Mouse (Mus musculus) CH12.LX (cell line): ENCODE results near the gene Slc38a9. TPM values are rescaled to one million over a fixed set of nuclear protein-coding genes. Genes with fewer than 3 reads are reported as not detected.
"Not testable (repeated sequence)": the region's sequence is repeated elsewhere in the genome, so short reads cannot be mapped to it uniquely, and the experiment has no call there.

Source experiments
- DNase-seq: peaks from one replicate; pipeline ENCODE4 v3.0.0-alpha.2; 2013; ENCODE audit errors: extremely low read depth
- H3K27ac ChIP-seq: 2 replicates; pipeline ENCODE4 v1.5.1; 2012; ENCODE audit warnings: low read depth, mild to moderate bottlenecking, control low read depth, moderate library complexity; ENCODE audit not compliant: insufficient read depth
- H3K27me3 ChIP-seq: replicated peaks from 2 replicates; pipeline ENCODE3; 2012; ENCODE audit warnings: inconsistent platforms
- H3K36me3 ChIP-seq, 2 experiments: replicated peaks in 1 of 2; 2 replicates each; pipeline versions ENCODE3 to v1.6.1; 2012; ENCODE audit warnings: inconsistent platforms in 1 of 2, low read length in 1 of 2, mild to moderate bottlenecking in 1 of 2, mixed read lengths in 1 of 2, moderate library complexity in 1 of 2; ENCODE audit not compliant: control insufficient read depth in 1 of 2, insufficient read depth in 1 of 2
- H3K4me1 ChIP-seq, 2 experiments: 2 replicates each; pipeline ENCODE4 v1.6.1; 2012; ENCODE audit warnings: inconsistent platforms in 1 of 2, moderate library complexity in 1 of 2; ENCODE audit not compliant: insufficient read depth in 2 of 2, control insufficient read depth in 1 of 2
- H3K4me2 ChIP-seq: 2 replicates; pipeline ENCODE4 v1.6.1; 2012; ENCODE audit warnings: low read depth, mild to moderate bottlenecking, control low read depth; ENCODE audit not compliant: poor library complexity, insufficient read depth, severe bottlenecking
- H3K4me3 ChIP-seq, 3 experiments: fragments of 150-350 bp in 1 of 3; sonication (generic) in 1 of 3; replicated peaks in 1 of 3; 2 replicates each; pipeline versions ENCODE3 to v1.5.1; 2011 to 2012; ENCODE audit warnings: low read depth in 2 of 3, low read length in 2 of 3, mild to moderate bottlenecking in 2 of 3, moderate library complexity in 2 of 3, control low read depth in 1 of 3, improper control_type of control experiment in 1 of 3, inconsistent platforms in 1 of 3, mixed read lengths in 1 of 3; ENCODE audit not compliant: poor library complexity in 1 of 3
- H3K79me2 ChIP-seq: replicated peaks from 2 replicates; pipeline ENCODE4 v1.6.1; 2012; ENCODE audit warnings: mild to moderate bottlenecking, moderate library complexity; ENCODE audit not compliant: control insufficient read depth, poor library complexity, insufficient read depth, severe bottlenecking; ENCODE audit errors: extremely low read depth
- H3K9ac ChIP-seq: 2 replicates; pipeline ENCODE4 v1.6.1; 2012; ENCODE audit warnings: low read depth, mild to moderate bottlenecking, control low read depth, moderate library complexity; ENCODE audit not compliant: insufficient read depth
- H3K9me3 ChIP-seq: replicated peaks from 2 replicates; pipeline ENCODE3; 2012; ENCODE audit warnings: low read length, inconsistent platforms, mixed read lengths
- CHD2 ChIP-seq: IDR thresholded peaks from 2 replicates; pipeline ENCODE4 v1.6.1; 2011; ENCODE audit warnings: low read length, improper control_type of control experiment
- E2F4 ChIP-seq: IDR thresholded peaks from 2 replicates; pipeline ENCODE4 v1.6.1; 2011; ENCODE audit warnings: low read depth, low read length, improper control_type of control experiment; ENCODE audit not compliant: insufficient replicate concordance
- EP300 ChIP-seq: IDR thresholded peaks from 2 replicates; pipeline ENCODE4 v1.6.1; 2011; ENCODE audit warnings: low read length, improper control_type of control experiment
- ETS1 ChIP-seq: conservative IDR thresholded peaks from 2 replicates; pipeline ENCODE4 v1.6.1; 2012; ENCODE audit warnings: low read depth, mild to moderate bottlenecking, inconsistent platforms, low read length, improper control_type of control experiment, moderate library complexity
- IRF4 ChIP-seq: IDR thresholded peaks from 2 replicates; pipeline ENCODE4 v1.6.1; 2014; ENCODE audit warnings: low read depth, mild to moderate bottlenecking, inconsistent platforms, low read length, improper control_type of control experiment
- JUN ChIP-seq: IDR thresholded peaks from 2 replicates; pipeline ENCODE4 v1.6.1; 2011; ENCODE audit warnings: low read depth, mild to moderate bottlenecking, low read length, improper control_type of control experiment, moderate library complexity; ENCODE audit not compliant: insufficient read depth
- MYC ChIP-seq: IDR thresholded peaks from 2 replicates; pipeline ENCODE4 v1.6.1; 2011; ENCODE audit warnings: low read depth, mild to moderate bottlenecking, improper control_type of control experiment, low read length
- NELFE ChIP-seq: IDR thresholded peaks from 2 replicates; pipeline ENCODE4 v1.6.1; 2011; ENCODE audit warnings: low read depth, low read length, improper control_type of control experiment
- PAX5 ChIP-seq: IDR thresholded peaks from 2 replicates; pipeline ENCODE4 v1.6.1; 2012; ENCODE audit warnings: low read length, inconsistent platforms, mixed read lengths
- SIN3A ChIP-seq: IDR thresholded peaks from 2 replicates; pipeline ENCODE4 v1.6.1; 2012; ENCODE audit warnings: low read length, improper control_type of control experiment, inconsistent platforms
- ZC3H11A ChIP-seq: IDR thresholded peaks from 2 replicates; pipeline ENCODE4 v1.6.1; 2012; ENCODE audit warnings: low read depth, mild to moderate bottlenecking, inconsistent platforms, low read length, improper control_type of control experiment
- ZNF384 ChIP-seq: IDR thresholded peaks from 2 replicates; pipeline ENCODE4 v1.6.1; 2012; ENCODE audit warnings: low read depth, low read length, improper control_type of control experiment, inconsistent platforms
- dilution Hi-C: fragments of 300-500 bp; cut with MboI; formaldehyde crosslinking; loops from 2 replicates; pipeline ENCODE4 v1.14.3; 2020; ENCODE audit warnings: low sequenced_read_pairs; ENCODE audit not compliant: extremely low pct_unique_long_range_greater_than_20kb, extremely low pct_ligation_motif_present
- in situ Hi-C: fragments of 300-500 bp; cut with MboI; formaldehyde crosslinking; loops from 3 replicates; pipeline ENCODE4 v1.14.3; 2019; ENCODE audit warnings: low sequenced_read_pairs, low pct_ligation_motif_present, low pct_unique_long_range_greater_than_20kb, mixed read lengths
- polyA plus RNA-seq: library from polyadenylated mRNA; unstranded; fragments of >175 nt; gene quantifications from 2 replicates; pipeline ENCODE4 v1.2.1, GENCODE M21; 2012; ENCODE audit warnings: low read depth; ENCODE audit not compliant: insufficient read length
- total RNA-seq, 2 experiments: library from RNA; depleted of rRNA; stranded (reverse); fragments of 300-350 nt in 1 of 2; fragments of >200 nt in 1 of 2; gene quantifications; 2 replicates each; pipeline ENCODE4 v1.2.3; 2012 to 2014

The Slc38a9 gene
- total and polyA plus RNA-seq, 3 experiments: 7.8 to 10.4 (median 10.0) TPM

- dilution Hi-C loops: no loop called here
- Histone ChIP-seq H3K9me3 (no peaks in the 10 kb centered on the region), H3K4me3 (no peak overlapping the region), H3K4me2 (no peak overlapping the region), H3K9ac (no peak overlapping the region), H3K27me3 (no peaks in the 10 kb centered on the region), H3K79me2 (no peaks in the 10 kb centered on the region), H3K27ac (no peak overlapping the region), H3K36me3 (peaks cover 14 to 31% of the 10 kb centered on the region in 2 experiments), H3K4me1 (peaks cover 0 to 3% of the 10 kb centered on the region in 2 experiments; a peak in 1 of 4 replicates)
- no peak for TF ChIP-seq E2F4
- TF ChIP-seq PAX5: no peak
- no peak for TF ChIP-seq IRF4
- no peak for TF ChIP-seq SIN3A
- TF ChIP-seq CHD2: no peak
- no peak for TF ChIP-seq MYC
- no peak for DNase-seq
- in situ Hi-C loops: no loop called here
Measured at GRCm38 (mm10) chr13:112721946-112722729, 61.6 kb downstream of the Slc38a9 start.

GRCm38 (mm10) chr13:112724260-112724659 lies 63.7 kb downstream of the Slc38a9 start:
- H3K9me3 ChIP-seq, in situ Hi-C loops, H3K27ac ChIP-seq, H3K27me3 ChIP-seq, H3K4me1 ChIP-seq, dilution Hi-C loops, DNase-seq, H3K79me2 ChIP-seq, H3K9ac ChIP-seq, H3K4me2 ChIP-seq: not testable (repeated sequence)
- Histone ChIP-seq H3K36me3 (peaks cover 11 to 32% of the 10 kb centered on the region in 2 experiments), H3K4me3 (peak overlapping the region in 1 of 3 experiments; percentile 24)

- DNase-seq: no peak
- in situ Hi-C loops: no loop called here
- H3K4me3 ChIP-seq: no peak overlapping the region
- H3K9me3 ChIP-seq: no peaks in the 10 kb centered on the region
- H3K4me2 ChIP-seq: no peak overlapping the region
- H3K9ac ChIP-seq: no peak overlapping the region
- H3K4me1 ChIP-seq: peaks cover 0 to 5% of the 10 kb centered on the region in 2 experiments; a peak in 2 of 4 replicates
- H3K27me3 ChIP-seq: no peaks in the 10 kb centered on the region
- peaks cover 9 to 21% of the 10 kb centered on the region in 2 experiments for H3K36me3 ChIP-seq
- no peak overlapping the region for H3K27ac ChIP-seq
- no peaks in the 10 kb centered on the region for H3K79me2 ChIP-seq
- dilution Hi-C loops: no loop called here
- TF ChIP-seq ETS1: no peak
- TF ChIP-seq ZC3H11A: no peak
- TF ChIP-seq MYC: no peak
- TF ChIP-seq ZNF384: no peak
- no peak for TF ChIP-seq JUN
- TF ChIP-seq EP300: no peak
- TF ChIP-seq NELFE: no peak
Measured at GRCm38 (mm10) chr13:112726002-112726401, 65.5 kb downstream of the Slc38a9 start.
